In the genomic region with DNA sequence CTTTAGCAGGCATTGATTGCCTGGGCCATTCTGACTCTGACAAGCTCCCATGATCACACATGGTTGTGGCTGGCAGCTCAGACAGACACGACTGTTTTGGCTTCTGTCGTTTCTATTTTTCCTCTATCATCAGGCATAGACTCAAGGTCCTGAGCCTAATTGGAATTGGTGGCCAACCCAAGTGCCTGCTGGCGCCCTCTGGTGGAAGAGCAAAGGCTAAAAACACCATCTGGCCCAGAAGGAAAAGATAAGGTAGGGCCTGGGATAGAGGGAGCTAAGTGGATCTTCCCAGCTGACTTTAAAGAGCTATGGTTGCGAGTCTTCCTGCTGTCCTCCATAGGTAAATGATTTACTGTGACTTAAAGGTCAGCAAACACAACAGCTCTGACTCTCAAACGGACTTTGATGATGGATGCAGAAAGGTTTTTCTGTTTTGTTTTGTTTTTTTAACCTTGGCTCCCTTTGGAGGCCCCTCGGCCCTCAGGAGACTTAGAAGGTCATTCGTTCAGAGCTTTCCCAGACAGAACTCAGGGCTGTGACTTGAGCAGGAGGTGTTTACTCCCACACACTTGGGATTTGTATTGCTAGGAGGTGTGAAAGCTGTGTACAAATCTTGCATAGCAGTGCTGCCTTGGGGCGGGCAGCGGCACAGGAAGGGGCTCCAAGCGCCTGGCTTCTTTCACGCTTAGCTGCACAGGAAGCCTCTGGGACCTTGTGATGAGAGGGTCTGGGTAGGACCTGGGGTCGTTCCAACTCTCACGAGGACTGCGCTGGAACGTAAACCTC, we compare ENCODE assay signal across 9 mouse cellular contexts. TPM values are rescaled to one million over a fixed set of nuclear protein-coding genes. Genes with fewer than 3 reads are reported as not detected.
DNase-seq lines count a peak whose midpoint lies in the region; ATAC-seq and TF ChIP-seq lines count a peak whose summit lies in the region.
"Had no signal": no experiment of that assay in that cellular context is flagged by ENCODE, and none has a peak within 500 bp of the region (broad histone marks: within the 10 kb centered on the region; RNA-seq: fewer than 3 reads in every experiment).

No protein-coding gene starts in this region.

- H3K4me1 ChIP-seq in neural tube, embryonic 15.5 days, result no peaks in the 10 kb centered on the region
- no peaks in the 10 kb centered on the region for H3K4me1 ChIP-seq in forebrain, embryonic 16.5 days (replicated peaks; ENCODE audit: control insufficient read depth, insufficient read depth, low read length)
- no peaks in the 10 kb centered on the region for H3K4me1 ChIP-seq in hindbrain, postnatal 0 days (ENCODE audit: insufficient read depth, low read length)

- ATAC-seq in neural tube, embryonic 15.5 days (ENCODE audit: low FRiP score), result no peak
- ATAC-seq in forebrain, embryonic 16.5 days, result 0 out of 2 replicates have a peak, but pooled peaks have one; percentile 18
- ATAC-seq in hindbrain, postnatal 0 days, result no peak

- no peaks in the 10 kb centered on the region for H3K27me3 ChIP-seq in neural tube, embryonic 15.5 days (replicated peaks)
- no peaks in the 10 kb centered on the region for H3K27me3 ChIP-seq in forebrain, embryonic 16.5 days (replicated peaks; ENCODE audit: control insufficient read depth, insufficient read depth, low read length)
- no peaks in the 10 kb centered on the region for H3K27me3 ChIP-seq in hindbrain, postnatal 0 days (ENCODE audit: insufficient read depth, low read length)
- H3K27me3 ChIP-seq: megakaryocyte, embryonic 14.5 days had no signal

- H3K27ac ChIP-seq in neural tube, embryonic 15.5 days (replicated peaks), result no peak overlapping the region
- H3K27ac ChIP-seq in forebrain, embryonic 16.5 days (ENCODE audit: low read length), result no peak overlapping the region
- no peak overlapping the region for H3K27ac ChIP-seq in hindbrain, postnatal 0 days

- 58% methylated on average over 15 of the region's 15 CpGs for WGBS in neural tube, embryonic 15.5 days
- 64% methylated on average over 15 of the region's 15 CpGs for WGBS in forebrain, embryonic 16.5 days
- WGBS in hindbrain, postnatal 0 days, result 41% methylated on average over 15 of the region's 15 CpGs

- no peak overlapping the region for H3K4me2 ChIP-seq in neural tube, embryonic 15.5 days
- no peak overlapping the region for H3K4me2 ChIP-seq in forebrain, embryonic 16.5 days (ENCODE audit: low read length)
- no peak overlapping the region for H3K4me2 ChIP-seq in hindbrain, postnatal 0 days (ENCODE audit: low read depth, low read length)

- no peaks in the 10 kb centered on the region for H3K9me3 ChIP-seq in neural tube, embryonic 15.5 days (replicated peaks)
- no peaks in the 10 kb centered on the region for H3K9me3 ChIP-seq in forebrain, embryonic 16.5 days (ENCODE audit: control insufficient read depth, low read length)
- no peaks in the 10 kb centered on the region for H3K9me3 ChIP-seq in hindbrain, postnatal 0 days (ENCODE audit: low read length)
- H3K9me3 ChIP-seq: megakaryocyte, embryonic 14.5 days had no signal

- H3K9ac ChIP-seq in neural tube, embryonic 15.5 days (replicated peaks), result no peak overlapping the region
- no peak overlapping the region for H3K9ac ChIP-seq in forebrain, embryonic 16.5 days (replicated peaks; ENCODE audit: low read depth, low read length)
- H3K9ac ChIP-seq in hindbrain, postnatal 0 days (replicated peaks; ENCODE audit: low read length), result no peak overlapping the region

- H3K4me3 ChIP-seq in neural tube, embryonic 15.5 days (replicated peaks), result no peak overlapping the region
- no peak overlapping the region for H3K4me3 ChIP-seq in forebrain, embryonic 16.5 days (replicated peaks; ENCODE audit: low read length)
- no peak overlapping the region for H3K4me3 ChIP-seq in hindbrain, postnatal 0 days (ENCODE audit: low read length)
- H3K4me3 ChIP-seq: megakaryocyte, embryonic 14.5 days had no signal

- peak; percentile 68 for TF ChIP-seq CTCF in hindbrain, postnatal 0 days (IDR thresholded peaks at IDR 0.05; ENCODE audit: low read depth)

- DNase-seq in neural tube, embryonic 10.5 days (ENCODE audit: extremely low spot score, low spot score), result peak; percentile 25
- DNase-seq in brain, adult 2 months (ENCODE audit: low read depth, low spot score), result peak; percentile 70
- DNase-seq in hindbrain, postnatal 0 days (ENCODE audit: low spot score), result peak; percentile 45
- DNase-seq in left cerebral cortex, adult 11 months (ENCODE audit: low spot score), result peak; percentile 19
- DNase-seq in lung, postnatal 4 days, result peak; percentile 60 to 74
- peak; percentile 74 for DNase-seq in testis, postnatal 10 days (ENCODE audit: low spot score)

- H3K36me3 ChIP-seq in neural tube, embryonic 15.5 days, result no peaks in the 10 kb centered on the region
- no peaks in the 10 kb centered on the region for H3K36me3 ChIP-seq in forebrain, embryonic 16.5 days (ENCODE audit: control insufficient read depth, insufficient read depth)
- H3K36me3 ChIP-seq in hindbrain, postnatal 0 days (ENCODE audit: insufficient read depth, low read length), result no peaks in the 10 kb centered on the region

RNA-seq across cellular contexts. Expression of a gene that starts 22.4 kb away (rescaled TPM):
- polyA plus RNA-seq in neural tube, embryonic 15.5 days (2015; fragmentation: Nextera tagmentation; extraction: Ambion mirVana), result 2.2 and 3.1 TPM in 2 replicates
- polyA plus RNA-seq in forebrain, embryonic 16.5 days (2015; fragmentation: Nextera tagmentation; extraction: Ambion mirVana), result 2.0 and 2.3 TPM in 2 replicates
- total RNA-seq in hindbrain, postnatal 0 days (2014; rRNA removed), result 1.5 and 1.6 TPM in 2 replicates
- polyA plus RNA-seq in hindbrain, postnatal 0 days (2015; fragmentation: Nextera tagmentation; extraction: Ambion mirVana), result 1.7 and 1.9 TPM in 2 replicates

Comparison
In these comparisons a context has a peak if more than half of its experiments do, and no peak if none do; other contexts are left out.
1. DNase-seq: peak in every context shown above with its lines; median percentile 74 in testis, postnatal 10 days; 70 in brain, adult 2 months; 67 in lung, postnatal 4 days; 45 in hindbrain, postnatal 0 days; 25 in neural tube, embryonic 10.5 days; 19 in left cerebral cortex, adult 11 months.